Mouse (Mus musculus): ENCODE data around the gene Gm12800.

DNA sequence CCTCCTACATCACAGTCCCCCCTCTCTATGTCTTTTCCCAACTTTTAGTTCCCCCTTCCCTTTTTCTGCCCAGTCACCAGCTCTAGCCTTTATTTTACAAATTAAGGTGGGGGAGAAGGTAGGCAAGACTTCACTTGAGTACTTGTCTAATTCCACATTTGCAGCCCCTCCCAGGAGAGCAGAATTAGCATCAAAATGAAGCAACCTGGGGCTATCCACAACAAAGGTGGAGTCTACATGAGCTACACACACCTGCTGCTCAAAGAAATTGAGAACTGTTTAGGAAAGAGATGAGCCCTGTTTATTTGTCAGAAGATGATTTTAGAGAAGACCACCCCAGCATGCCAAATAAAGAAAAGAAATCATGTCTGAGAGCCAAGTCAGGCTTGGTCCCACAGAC, 19.5 kb upstream of the Gm12800 start:
- TF ChIP-seq EP300 (IDR thresholded peaks at IDR 0.05) (no peak), CTCF (IDR thresholded peaks at IDR 0.05) (no peak)

Measured in lung, postnatal 0 days (tissue).